Mouse (Mus musculus): ENCODE results near the gene Ywhaq. TPM values are rescaled to one million over a fixed set of nuclear protein-coding genes. Genes with fewer than 3 reads are reported as not detected.

Ywhaq gene
- 161 and 182 TPM in 2 replicates for polyA plus RNA-seq (2015; fragmentation: Nextera tagmentation; extraction: Ambion mirVana)

GRCm38 (mm10) chr12:21417100-21418070, at the start of gene Ywhaq:
Ywhaq (minus strand) TSS chr12:21417637.
- peak within 1 kb of the TSS; percentile 94 for H3K4me2 ChIP-seq (ENCODE audit: low read depth, low read length)
- peak within 1 kb of the TSS; percentile 88 for H3K9ac ChIP-seq (ENCODE audit: low read depth, low read length)
- no peaks in the 10 kb centered on the region for H3K27me3 ChIP-seq (ENCODE audit: control insufficient read depth, insufficient read depth, low read depth, low read length)
- under 1% methylated on average over 94 of the region's 103 CpGs for WGBS (ENCODE audit: insufficient replicate concordance)
- peaks cover 16% of the 10 kb centered on the region for H3K36me3 ChIP-seq (ENCODE audit: control insufficient read depth, insufficient read depth)
- H3K4me3 ChIP-seq (ENCODE audit: low read depth, low read length) = peak within 1 kb of the TSS; percentile 88
- peak within 1 kb of the TSS; percentile 98 for H3K27ac ChIP-seq (ENCODE audit: low read length)
- H3K9me3 ChIP-seq (replicated peaks; ENCODE audit: control insufficient read depth, low read length) = no peaks in the 10 kb centered on the region; the same call in 1 of the 2 replicates
- H3K4me1 ChIP-seq (ENCODE audit: control insufficient read depth, low read depth, low read length) = peaks cover 32% of the 10 kb centered on the region
- peak; percentile 98 for ATAC-seq (ENCODE audit: low read depth)

GRCm38 (mm10) chr12:21463448-21463891, 46.0 kb upstream of the Ywhaq start:
- Histone ChIP-seq H3K4me3 (ENCODE audit: low read depth, low read length) (no peak overlapping the region), H3K27ac (ENCODE audit: low read length) (no peak overlapping the region), H3K4me2 (ENCODE audit: low read depth, low read length) (no peak overlapping the region), H3K4me1 (ENCODE audit: control insufficient read depth, low read depth, low read length) (no peaks in the 10 kb centered on the region), H3K9me3 (replicated peaks; ENCODE audit: control insufficient read depth, low read length) (no peaks in the 10 kb centered on the region), H3K27me3 (ENCODE audit: control insufficient read depth, insufficient read depth, low read depth, low read length) (no peaks in the 10 kb centered on the region), H3K36me3 (ENCODE audit: control insufficient read depth, insufficient read depth) (no peaks in the 10 kb centered on the region), H3K9ac (ENCODE audit: low read depth, low read length) (no peak overlapping the region)
- WGBS (ENCODE audit: insufficient replicate concordance) = 48% methylated on average over 5 of the region's 5 CpGs
- ATAC-seq (ENCODE audit: low read depth) = no peak

- no peaks in the 10 kb centered on the region for H3K27me3 ChIP-seq (ENCODE audit: control insufficient read depth, insufficient read depth, low read depth, low read length)
- no peak overlapping the region for H3K4me3 ChIP-seq (ENCODE audit: low read depth, low read length)
- H3K4me1 ChIP-seq (ENCODE audit: control insufficient read depth, low read depth, low read length) = no peaks in the 10 kb centered on the region
- no peaks in the 10 kb centered on the region for H3K9me3 ChIP-seq (replicated peaks; ENCODE audit: control insufficient read depth, low read length)
- no peak for ATAC-seq (ENCODE audit: low read depth)
- no peaks in the 10 kb centered on the region for H3K36me3 ChIP-seq (ENCODE audit: control insufficient read depth, insufficient read depth)
- no peak overlapping the region for H3K9ac ChIP-seq (ENCODE audit: low read depth, low read length)
- H3K27ac ChIP-seq (ENCODE audit: low read length) = no peak overlapping the region
- H3K4me2 ChIP-seq (ENCODE audit: low read depth, low read length) = no peak overlapping the region
- 47% methylated on average over 3 of the region's 3 CpGs for WGBS (ENCODE audit: insufficient replicate concordance)
Observed at GRCm38 (mm10) chr12:21462658-21463057, 45.2 kb upstream of the Ywhaq start.

- H3K4me2 ChIP-seq (ENCODE audit: low read depth, low read length) = no peak overlapping the region
- H3K4me3 ChIP-seq (ENCODE audit: low read depth, low read length) = no peak overlapping the region
- no peak overlapping the region for H3K27ac ChIP-seq (ENCODE audit: low read length)
- WGBS (ENCODE audit: insufficient replicate concordance) = 64% methylated on average over 4 of the region's 4 CpGs
- H3K9me3 ChIP-seq (replicated peaks; ENCODE audit: control insufficient read depth, low read length) = no peaks in the 10 kb centered on the region
- H3K36me3 ChIP-seq (ENCODE audit: control insufficient read depth, insufficient read depth) = no peaks in the 10 kb centered on the region
- no peak overlapping the region for H3K9ac ChIP-seq (ENCODE audit: low read depth, low read length)
- no peaks in the 10 kb centered on the region for H3K4me1 ChIP-seq (ENCODE audit: control insufficient read depth, low read depth, low read length)
- no peak for ATAC-seq (ENCODE audit: low read depth)
- H3K27me3 ChIP-seq (ENCODE audit: control insufficient read depth, insufficient read depth, low read depth, low read length) = no peaks in the 10 kb centered on the region
Observed at GRCm38 (mm10) chr12:21459681-21460080, 42.2 kb upstream of the Ywhaq start.

- ATAC-seq (ENCODE audit: low read depth) = no peak
- H3K4me2 ChIP-seq (ENCODE audit: low read depth, low read length) = no peak overlapping the region
- 73% methylated on average over 1 of the region's 1 CpGs for WGBS (ENCODE audit: insufficient replicate concordance)
Observed at GRCm38 (mm10) chr12:21456021-21456420, 38.6 kb upstream of the Ywhaq start.

GRCm38 (mm10) chr12:21451752-21452151, 34.3 kb upstream of the Ywhaq start:
- ATAC-seq (ENCODE audit: low read depth) = 0 out of 2 replicates have a peak, but pooled peaks have one; percentile 19
- Histone ChIP-seq H3K36me3 (ENCODE audit: control insufficient read depth, insufficient read depth) (no peaks in the 10 kb centered on the region), H3K9ac (ENCODE audit: low read depth, low read length) (no peak overlapping the region), H3K9me3 (replicated peaks; ENCODE audit: control insufficient read depth, low read length) (no peaks in the 10 kb centered on the region), H3K27ac (ENCODE audit: low read length) (no peak overlapping the region), H3K27me3 (ENCODE audit: control insufficient read depth, insufficient read depth, low read depth, low read length) (no peaks in the 10 kb centered on the region), H3K4me2 (ENCODE audit: low read depth, low read length) (no peak overlapping the region), H3K4me1 (ENCODE audit: control insufficient read depth, low read depth, low read length) (no peaks in the 10 kb centered on the region), H3K4me3 (ENCODE audit: low read depth, low read length) (no peak overlapping the region)
- WGBS (ENCODE audit: insufficient replicate concordance) = 16% methylated on average over 1 of the region's 1 CpGs

More at GRCm38 (mm10) chr12:21456021-21456420, 38.6 kb upstream of the Ywhaq start:
- no peak overlapping the region for H3K27ac ChIP-seq (ENCODE audit: low read length)
- H3K9ac ChIP-seq (ENCODE audit: low read depth, low read length) = no peak overlapping the region
- no peaks in the 10 kb centered on the region for H3K4me1 ChIP-seq (ENCODE audit: control insufficient read depth, low read depth, low read length)
- H3K27me3 ChIP-seq (ENCODE audit: control insufficient read depth, insufficient read depth, low read depth, low read length) = no peaks in the 10 kb centered on the region
- H3K9me3 ChIP-seq (replicated peaks; ENCODE audit: control insufficient read depth, low read length) = no peaks in the 10 kb centered on the region
- no peaks in the 10 kb centered on the region for H3K36me3 ChIP-seq (ENCODE audit: control insufficient read depth, insufficient read depth)
- H3K4me3 ChIP-seq (ENCODE audit: low read depth, low read length) = no peak overlapping the region

GRCm38 (mm10) chr12:21451351-21451750, 33.9 kb upstream of the Ywhaq start:
- H3K9me3 ChIP-seq (replicated peaks; ENCODE audit: control insufficient read depth, low read length) = no peaks in the 10 kb centered on the region
- H3K9ac ChIP-seq (ENCODE audit: low read depth, low read length) = no peak overlapping the region
- 84% methylated on average over 2 of the region's 2 CpGs for WGBS (ENCODE audit: insufficient replicate concordance)
- H3K4me2 ChIP-seq (ENCODE audit: low read depth, low read length) = no peak overlapping the region
- H3K36me3 ChIP-seq (ENCODE audit: control insufficient read depth, insufficient read depth) = no peaks in the 10 kb centered on the region
- no peak overlapping the region for H3K27ac ChIP-seq (ENCODE audit: low read length)
- H3K4me3 ChIP-seq (ENCODE audit: low read depth, low read length) = no peak overlapping the region
- no peaks in the 10 kb centered on the region for H3K4me1 ChIP-seq (ENCODE audit: control insufficient read depth, low read depth, low read length)
- no peaks in the 10 kb centered on the region for H3K27me3 ChIP-seq (ENCODE audit: control insufficient read depth, insufficient read depth, low read depth, low read length)
- no peak for ATAC-seq (ENCODE audit: low read depth)

- 69% methylated on average over 3 of the region's 3 CpGs for WGBS (ENCODE audit: insufficient replicate concordance)
- H3K9ac ChIP-seq (ENCODE audit: low read depth, low read length) = no peak overlapping the region
- no peak overlapping the region for H3K27ac ChIP-seq (ENCODE audit: low read length)
- no peak for ATAC-seq (ENCODE audit: low read depth)
- H3K36me3 ChIP-seq (ENCODE audit: control insufficient read depth, insufficient read depth) = no peaks in the 10 kb centered on the region
- no peak overlapping the region for H3K4me2 ChIP-seq (ENCODE audit: low read depth, low read length)
- no peaks in the 10 kb centered on the region for H3K9me3 ChIP-seq (replicated peaks; ENCODE audit: control insufficient read depth, low read length)
- H3K4me3 ChIP-seq (ENCODE audit: low read depth, low read length) = no peak overlapping the region
- no peaks in the 10 kb centered on the region for H3K27me3 ChIP-seq (ENCODE audit: control insufficient read depth, insufficient read depth, low read depth, low read length)
- H3K4me1 ChIP-seq (ENCODE audit: control insufficient read depth, low read depth, low read length) = no peaks in the 10 kb centered on the region
Observed at GRCm38 (mm10) chr12:21443783-21444182, 26.3 kb upstream of the Ywhaq start.

- H3K4me3 ChIP-seq (ENCODE audit: low read depth, low read length) = no peak overlapping the region
- no peak overlapping the region for H3K27ac ChIP-seq (ENCODE audit: low read length)
- H3K9ac ChIP-seq (ENCODE audit: low read depth, low read length) = no peak overlapping the region
- no peaks in the 10 kb centered on the region for H3K4me1 ChIP-seq (ENCODE audit: control insufficient read depth, low read depth, low read length)
- 56% methylated on average over 1 of the region's 1 CpGs for WGBS (ENCODE audit: insufficient replicate concordance)
- H3K36me3 ChIP-seq (ENCODE audit: control insufficient read depth, insufficient read depth) = no peaks in the 10 kb centered on the region
- H3K27me3 ChIP-seq (ENCODE audit: control insufficient read depth, insufficient read depth, low read depth, low read length) = no peaks in the 10 kb centered on the region
- H3K4me2 ChIP-seq (ENCODE audit: low read depth, low read length) = no peak overlapping the region
- H3K9me3 ChIP-seq (replicated peaks; ENCODE audit: control insufficient read depth, low read length) = no peaks in the 10 kb centered on the region
- ATAC-seq (ENCODE audit: low read depth) = no peak
Observed at GRCm38 (mm10) chr12:21441870-21442269, 24.4 kb upstream of the Ywhaq start.

Measured in liver, embryonic 16.5 days (tissue).